Mouse (Mus musculus): ENCODE data around the gene Gm17428.
A peak's percentile ranks its signal among the peaks of the same experiment; 100 is the strongest.

Gm17428 gene

DNA sequence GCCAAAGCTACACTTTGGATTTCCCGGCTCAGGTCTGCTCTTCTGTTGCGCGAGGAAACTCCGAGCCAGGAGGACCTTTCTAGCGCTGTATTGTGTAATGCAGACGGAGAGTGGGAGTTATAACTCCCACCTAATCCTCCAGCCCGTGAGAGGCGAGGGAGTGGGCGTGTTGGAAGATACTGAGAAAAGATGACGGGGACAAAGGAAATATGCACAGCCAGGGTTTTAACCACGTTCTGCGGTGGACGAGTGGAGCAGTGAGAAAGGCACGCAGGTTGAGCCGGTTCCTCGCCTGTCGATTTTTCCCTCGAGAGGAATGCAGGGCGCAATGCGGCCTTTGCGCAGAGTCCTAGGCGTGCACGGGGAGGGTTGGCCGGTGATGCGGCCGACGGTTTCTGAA lies 37.9 kb downstream of the Gm17428 start:
- no peak for DNase-seq (ENCODE audit: low spot score)

- DNase-seq (ENCODE audit: low spot score): peak; percentile 93
These were observed 38.4 kb downstream of the Gm17428 start, which contains the start of gene Ngdn for GRCm38 (mm10) chr14:55014991-55015766. TSS of gene Ngdn (plus strand) at chr14:55015454.

DNA sequence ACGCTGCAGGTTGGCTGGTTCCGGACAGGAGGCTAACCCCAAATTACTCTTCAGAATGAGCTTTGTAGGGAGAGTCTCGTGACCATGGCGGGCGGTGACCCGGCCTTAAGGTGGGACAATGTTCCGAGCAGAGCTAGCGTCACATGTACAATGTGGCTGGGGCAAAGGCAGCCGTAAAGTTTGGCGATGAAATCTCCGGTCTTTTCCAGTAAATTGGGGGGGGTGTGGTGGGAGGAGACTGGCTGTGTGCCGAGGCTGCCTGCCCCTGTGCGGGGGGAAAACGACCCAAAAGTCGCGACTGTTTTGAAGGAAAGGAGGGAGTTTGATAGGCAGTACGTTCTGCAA lies 39.0 kb downstream of the Gm17428 start:
- no peak for DNase-seq (ENCODE audit: low spot score)

GRCm38 (mm10) chr14:55016876-55017275 lies 40.1 kb downstream of the Gm17428 start:
- DNase-seq (ENCODE audit: low spot score): no peak

- no peak for DNase-seq (ENCODE audit: low spot score)
These were observed 43.7 kb downstream of the Gm17428 start for GRCm38 (mm10) chr14:55020394-55020793.

- no peak for DNase-seq (ENCODE audit: low spot score)
These were observed 46.3 kb downstream of the Gm17428 start for GRCm38 (mm10) chr14:55023011-55023410.

DNA sequence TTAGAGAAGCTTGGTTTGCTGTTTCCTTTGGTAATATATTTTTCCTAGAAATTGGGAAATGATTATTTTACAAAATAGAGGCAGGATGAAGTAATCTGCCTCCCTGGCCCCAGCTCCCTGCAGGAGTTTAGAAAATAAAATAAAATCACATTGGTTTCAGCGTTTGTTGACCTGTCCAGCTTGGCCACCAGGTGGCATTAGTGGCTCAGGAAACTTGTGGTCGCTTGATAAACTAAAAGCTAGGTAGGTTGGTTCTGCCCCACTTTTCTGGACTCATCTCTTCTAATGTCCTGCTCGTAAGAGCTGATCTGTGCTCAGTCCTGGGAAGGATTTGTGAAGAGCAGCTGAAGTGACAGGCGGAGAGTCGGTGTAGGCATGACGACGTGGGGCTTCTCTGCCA lies 47.5 kb downstream of the Gm17428 start:
- no peak for DNase-seq (ENCODE audit: low spot score)

DNA sequence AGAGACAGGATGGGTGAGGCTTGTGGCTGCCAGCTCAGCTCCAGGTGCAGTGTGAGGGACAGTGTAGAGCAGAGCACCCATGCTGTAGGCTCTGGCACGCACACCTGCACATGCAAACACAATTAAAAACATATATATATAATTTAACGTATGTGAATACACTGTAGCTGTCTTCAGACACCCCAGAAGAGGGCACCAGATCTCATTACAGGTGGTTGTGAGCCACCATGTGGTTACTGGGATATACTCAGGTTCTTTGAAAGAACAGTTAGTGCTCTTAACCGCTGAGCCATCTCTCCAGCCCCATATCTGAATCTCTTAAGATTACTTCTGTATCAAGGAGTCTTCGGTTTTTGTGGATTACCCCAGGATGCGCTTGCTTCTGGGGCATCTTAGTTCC lies 48.8 kb downstream of the Gm17428 start:
- no peak for DNase-seq (ENCODE audit: low spot score)
